ENCODE assay signal across 8 mouse cellular contexts in the genomic region with DNA sequence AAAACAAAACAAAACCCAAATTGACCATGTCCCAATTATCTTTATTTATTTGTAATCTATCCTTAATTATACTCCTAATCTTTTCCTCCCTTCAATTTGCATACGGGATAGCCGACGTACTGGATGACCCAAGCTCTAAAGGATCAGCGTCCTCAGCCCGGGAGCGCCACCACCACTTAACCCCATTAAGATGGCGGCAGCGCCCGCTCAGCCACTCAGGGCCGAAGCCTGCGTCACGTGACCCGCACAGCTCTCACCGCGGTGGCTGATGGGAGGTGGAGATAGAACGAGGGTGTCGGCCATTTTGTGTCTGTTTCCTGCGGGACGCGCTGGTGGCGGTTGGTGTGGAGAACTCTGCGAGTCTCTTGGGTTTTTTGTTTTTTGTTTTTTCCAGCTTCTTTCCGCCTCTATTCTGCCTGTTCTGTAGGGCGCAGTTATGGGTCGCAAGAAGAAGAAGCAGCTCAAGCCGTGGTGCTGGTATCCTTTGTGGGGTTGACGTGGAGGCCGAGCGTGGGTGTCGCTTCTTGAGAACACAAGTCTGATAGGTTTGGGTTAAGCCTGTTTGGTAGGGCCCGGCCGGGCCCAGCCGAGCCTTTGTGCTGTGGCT. TPM values are rescaled to one million over a fixed set of nuclear protein-coding genes. Genes with fewer than 3 reads are reported as not detected.
DNase-seq lines count a peak whose midpoint lies in the region; ATAC-seq lines count a peak whose summit lies in the region.

Zfp207 (plus strand) TSS at position 261 of the 607 bp plus-strand sequence.

- peak within 1 kb of the TSS; percentile 82 for H3K27ac ChIP-seq in hindbrain, embryonic 11.5 days (ENCODE audit: low read depth, low read length)

- no peaks in the 10 kb centered on the region for H3K27me3 ChIP-seq in hindbrain, embryonic 11.5 days (ENCODE audit: control insufficient read depth, insufficient read depth, low read length)

- peak; percentile 95 for DNase-seq in Muller cell, postnatal 12 days (ENCODE audit: inconsistent ontology term)
- DNase-seq in cerebellum, adult 9-11 months, result peak; percentile 96
- DNase-seq in frontal cortex, adult 2 months (ENCODE audit: extremely low spot score in 1 of 2, low spot score in 1 of 2), result peak; percentile 94 to 99
- DNase-seq in hindbrain, embryonic 11.5 days (ENCODE audit: low spot score), result peak; percentile 99
- peak; percentile 97 to 99 for DNase-seq in layer of hippocampus, postnatal 10 days (ENCODE audit: low spot score in 2 of 2)
- DNase-seq in lung, postnatal 10 days, result peak; percentile 99
- DNase-seq in ovary, postnatal 36 days (ENCODE audit: low spot score), result peak; percentile 97
- DNase-seq in thymus, postnatal 25 days, result peak; percentile 98

- H3K9ac ChIP-seq in hindbrain, embryonic 11.5 days (ENCODE audit: low read depth, low read length), result peak within 1 kb of the TSS; percentile 99

- WGBS in hindbrain, embryonic 11.5 days, result under 1% methylated on average over 33 of the region's 33 CpGs

- H3K9me3 ChIP-seq in hindbrain, embryonic 11.5 days (ENCODE audit: control insufficient read depth, low read length), result no peaks in the 10 kb centered on the region

- H3K36me3 ChIP-seq in hindbrain, embryonic 11.5 days (ENCODE audit: control insufficient read depth, insufficient read depth, low read length), result peaks cover 4% of the 10 kb centered on the region; the same call in 1 of the 2 replicates

- H3K4me3 ChIP-seq in hindbrain, embryonic 11.5 days (ENCODE audit: low read depth, low read length), result peak within 1 kb of the TSS; percentile 95

- H3K4me2 ChIP-seq in hindbrain, embryonic 11.5 days (replicated peaks; ENCODE audit: low read depth, low read length), result peak within 1 kb of the TSS; percentile 75

- peaks cover 2% of the 10 kb centered on the region; the same call in 1 of the 2 replicates for H3K4me1 ChIP-seq in hindbrain, embryonic 11.5 days (replicated peaks; ENCODE audit: control insufficient read depth, insufficient read depth, low read length)

- peak; percentile 96 for ATAC-seq in hindbrain, embryonic 11.5 days (ENCODE audit: low FRiP score)

RNA-seq across cellular contexts. Expression of gene Zfp207, which starts in this region (rescaled TPM):
- 154 and 162 TPM in 2 replicates for polyA plus RNA-seq in frontal cortex, adult 2 months (2012; rRNA removed)
- 332 and 351 TPM in 2 replicates for polyA plus RNA-seq in hindbrain, embryonic 11.5 days (2014; fragmentation: Nextera tagmentation; extraction: Ambion mirVana)
- total RNA-seq in layer of hippocampus, postnatal 10 days (2021), result 100 to 1,000 TPM; 152 to 164 TPM

Comparison
In these comparisons a context has a peak if more than half of its experiments do, and no peak if none do; other contexts are left out.
1. Peak in every context shown above with its lines: DNase-seq, ATAC-seq, H3K4me3 ChIP-seq and H3K27ac ChIP-seq.